Mouse (Mus musculus) heart, embryonic 10.5 days (tissue): Measurements from ENCODE around the gene Tmem165. TPM values are rescaled to one million over a fixed set of nuclear protein-coding genes. Genes with fewer than 3 reads are reported as not detected.
A peak's percentile ranks its signal among the peaks of the same experiment; 100 is the strongest.

Experiments
- DNase-seq: peaks from one replicate; pipeline ENCODE4 v3.0.0-alpha.2; 2017; ENCODE audit warnings: low spot score
- H3K27ac ChIP-seq: fragments of 300-500 bp; sonication (generic); 2 replicates; pipeline ENCODE4 v1.5.1; 2016; ENCODE audit warnings: mild to moderate bottlenecking
- H3K27me3 ChIP-seq: fragments of 300-500 bp; sonication (generic); 2 replicates; pipeline ENCODE4 v1.6.1; 2016; ENCODE audit warnings: mild to moderate bottlenecking; ENCODE audit not compliant: poor library complexity, insufficient read depth, severe bottlenecking
- H3K36me3 ChIP-seq: fragments of 300-500 bp; sonication (generic); 2 replicates; pipeline ENCODE4 v1.6.1; 2016; ENCODE audit warnings: mild to moderate bottlenecking, moderate library complexity
- H3K4me1 ChIP-seq: fragments of 300-500 bp; sonication (generic); 2 replicates; pipeline ENCODE4 v1.6.1; 2016; ENCODE audit warnings: mild to moderate bottlenecking
- H3K4me3 ChIP-seq: fragments of 300-500 bp; sonication (generic); 2 replicates; pipeline ENCODE4 v1.5.1; 2016; ENCODE audit warnings: mild to moderate bottlenecking, moderate library complexity
- H3K9me3 ChIP-seq: fragments of 300-500 bp; sonication (generic); 2 replicates; pipeline ENCODE4 v1.6.1; 2016; ENCODE audit warnings: mild to moderate bottlenecking, moderate library complexity
- WGBS: fragments of 180-500 bp; shearing (Covaris S2); methylation state at CpG from one replicate; pipeline ENCODE4 v1.1.7; 2016; 5-methylcytosine and 5-hydroxymethylcytosine counted together
- polyA plus RNA-seq: library from polyadenylated mRNA; unstranded; fragments of >200 nt; fragmentation: Nextera tagmentation; extraction: Ambion mirVana; gene quantifications from 2 replicates; pipeline ENCODE4 v1.2.1, GENCODE M21; 2016

Tmem165 gene
- polyA plus RNA-seq, 1 experiment from 2014 or later, result 101 TPM

DNA sequence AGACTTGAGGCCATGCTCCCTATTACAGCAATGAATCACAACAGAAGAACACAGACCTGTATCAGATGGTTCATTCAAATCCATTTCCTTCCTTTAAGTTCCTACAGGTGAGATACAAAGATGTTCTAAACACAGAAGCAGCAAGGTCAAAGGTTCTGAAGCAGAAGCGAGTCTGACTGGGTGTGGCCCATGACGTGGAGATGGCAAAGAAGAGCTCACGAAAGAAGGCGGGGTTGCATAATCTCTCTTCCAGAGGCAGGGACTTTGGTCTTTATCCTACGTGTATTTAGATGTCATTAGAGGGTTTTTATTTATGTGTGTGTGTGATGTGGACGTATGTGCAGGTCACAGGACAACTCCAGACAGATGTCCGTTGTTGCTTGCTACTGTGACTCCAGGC lies 6.0 kb upstream of the Tmem165 start:
- no peak overlapping the region for H3K27ac ChIP-seq
- H3K36me3 ChIP-seq, result no peaks in the 10 kb centered on the region
- no peak for DNase-seq
- no peaks in the 10 kb centered on the region for H3K27me3 ChIP-seq
- H3K4me3 ChIP-seq, result no peak overlapping the region
- peaks cover 15% of the 10 kb centered on the region for H3K4me1 ChIP-seq
- WGBS, result 75% methylated on average over 7 of the region's 7 CpGs
- H3K9me3 ChIP-seq, result no peaks in the 10 kb centered on the region

DNA sequence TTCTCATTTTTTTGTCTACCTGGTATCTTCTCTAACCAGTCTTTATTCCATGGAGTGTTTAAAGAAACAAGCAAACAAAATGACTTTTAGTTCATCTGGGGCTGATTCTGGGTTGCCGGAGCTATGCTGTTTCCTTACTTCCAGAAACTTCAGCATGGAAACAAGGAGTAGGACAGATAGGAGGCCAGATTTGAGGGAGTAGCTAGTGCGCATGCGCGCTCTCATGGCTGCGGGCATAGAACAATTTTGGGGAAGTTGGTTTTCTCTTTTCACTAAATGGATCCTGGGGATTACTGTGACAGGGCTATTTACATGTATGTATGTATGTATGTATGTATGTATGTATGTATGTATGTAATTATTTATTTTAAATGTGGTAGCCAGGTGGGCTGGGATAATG lies 4.5 kb upstream of the Tmem165 start:
- H3K4me3 ChIP-seq, result no peak overlapping the region
- H3K4me1 ChIP-seq, result peaks cover 21% of the 10 kb centered on the region
- H3K9me3 ChIP-seq, result no peaks in the 10 kb centered on the region
- no peak for DNase-seq
- WGBS, result 96% methylated on average over 5 of the region's 5 CpGs
- no peaks in the 10 kb centered on the region for H3K27me3 ChIP-seq
- H3K36me3 ChIP-seq, result no peaks in the 10 kb centered on the region
- no peak overlapping the region for H3K27ac ChIP-seq

DNA sequence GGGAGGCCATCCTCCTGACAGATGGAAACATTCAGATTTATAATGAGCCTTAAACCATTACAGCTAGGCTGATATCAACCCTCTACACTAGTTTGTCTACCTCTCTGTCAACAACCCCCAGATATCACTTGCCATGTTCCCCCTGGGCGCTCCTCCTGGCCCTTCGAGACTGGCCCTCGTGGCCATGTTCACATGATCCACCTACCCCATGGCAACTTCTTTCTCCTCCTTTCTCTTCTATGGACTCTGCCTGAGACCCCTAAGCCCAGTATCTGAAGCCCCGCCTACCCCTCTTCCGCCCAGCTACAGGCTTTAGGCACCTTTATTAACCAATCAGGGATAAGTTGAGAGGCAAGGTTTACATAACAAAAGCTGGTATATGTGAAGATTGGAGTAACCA lies 3.9 kb upstream of the Tmem165 start:
- Histone ChIP-seq H3K27ac (no peak overlapping the region), H3K27me3 (no peaks in the 10 kb centered on the region), H3K9me3 (no peaks in the 10 kb centered on the region), H3K4me3 (no peak overlapping the region), H3K4me1 (peaks cover 21% of the 10 kb centered on the region), H3K36me3 (no peaks in the 10 kb centered on the region)
- no peak for DNase-seq
- 75% methylated on average over 5 of the region's 5 CpGs for WGBS

DNA sequence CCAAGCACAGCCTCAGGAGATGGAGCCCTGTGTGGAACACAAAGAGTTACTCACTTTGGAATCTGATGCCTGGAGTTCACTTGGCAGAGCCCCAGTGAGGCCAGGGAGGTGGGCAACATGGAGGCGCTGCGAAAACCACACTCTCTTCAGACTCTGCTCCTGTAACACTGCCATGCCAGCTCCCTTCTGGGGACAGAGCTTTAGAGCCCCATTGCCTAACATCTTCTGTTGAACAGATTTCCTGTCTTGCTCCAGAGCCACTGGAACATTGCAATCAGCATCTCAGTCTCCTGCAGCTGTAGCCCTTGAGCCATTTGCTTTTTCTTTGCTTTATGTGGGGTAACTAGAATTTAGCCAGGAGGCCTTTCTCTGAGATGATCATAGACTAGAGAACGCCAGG lies 1.4 kb upstream of the Tmem165 start:
- H3K4me1 ChIP-seq, result peaks cover 29% of the 10 kb centered on the region
- H3K36me3 ChIP-seq, result 0 out of 2 replicates have a peak, but pooled peaks cover 2% of the 10 kb centered on the region
- H3K27me3 ChIP-seq, result no peaks in the 10 kb centered on the region
- no peak for DNase-seq
- 72% methylated on average over 3 of the region's 3 CpGs for WGBS
- no peaks in the 10 kb centered on the region for H3K9me3 ChIP-seq
- H3K27ac ChIP-seq, result peak overlapping the region; percentile 62; the same call in 1 of the 2 replicates
- no peak overlapping the region for H3K4me3 ChIP-seq

DNA sequence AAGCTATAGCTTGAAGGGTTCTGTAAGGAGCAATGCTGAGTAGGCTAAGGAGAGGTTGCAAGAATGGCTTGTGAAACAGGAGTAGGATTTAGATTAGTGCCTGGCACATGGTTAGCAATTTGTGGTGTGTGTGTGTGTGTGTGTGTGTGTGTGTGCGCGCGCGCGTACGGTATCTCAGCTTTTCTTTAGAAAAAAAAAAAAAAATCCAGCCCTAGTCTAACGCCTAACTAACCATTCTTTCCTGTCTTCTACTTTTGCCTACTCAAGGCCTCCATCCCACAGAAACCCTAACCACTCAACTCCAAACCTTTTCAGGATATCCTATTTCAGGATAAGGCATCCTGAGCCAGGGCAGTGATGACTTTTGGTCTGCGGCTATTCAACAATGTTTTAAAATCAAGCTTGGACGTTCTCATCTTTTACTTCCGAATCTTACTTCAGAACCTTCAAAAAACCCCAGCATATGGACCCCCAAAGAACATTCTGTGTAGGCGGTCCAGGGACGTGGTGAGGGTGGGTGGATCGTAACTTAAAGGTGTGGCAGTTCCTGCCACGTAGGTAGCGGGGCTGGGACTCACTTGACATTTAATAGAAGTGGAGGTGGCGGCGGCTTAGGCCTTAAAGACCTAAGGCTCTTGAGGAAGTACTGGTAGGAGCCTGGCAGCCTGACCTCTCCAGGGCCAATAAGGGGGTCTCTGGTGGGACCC lies 484 bp upstream of the Tmem165 start:
- Histone ChIP-seq H3K9me3 (no peaks in the 10 kb centered on the region), H3K4me3 (peak overlapping the region; percentile 92), H3K27ac (peak overlapping the region; percentile 97), H3K4me1 (peaks cover 38% of the 10 kb centered on the region), H3K27me3 (no peaks in the 10 kb centered on the region), H3K36me3 (peaks cover 2% of the 10 kb centered on the region; the same call in 1 of the 2 replicates)
- WGBS, result 35% methylated on average over 17 of the region's 17 CpGs
- no peak for DNase-seq

DNA sequence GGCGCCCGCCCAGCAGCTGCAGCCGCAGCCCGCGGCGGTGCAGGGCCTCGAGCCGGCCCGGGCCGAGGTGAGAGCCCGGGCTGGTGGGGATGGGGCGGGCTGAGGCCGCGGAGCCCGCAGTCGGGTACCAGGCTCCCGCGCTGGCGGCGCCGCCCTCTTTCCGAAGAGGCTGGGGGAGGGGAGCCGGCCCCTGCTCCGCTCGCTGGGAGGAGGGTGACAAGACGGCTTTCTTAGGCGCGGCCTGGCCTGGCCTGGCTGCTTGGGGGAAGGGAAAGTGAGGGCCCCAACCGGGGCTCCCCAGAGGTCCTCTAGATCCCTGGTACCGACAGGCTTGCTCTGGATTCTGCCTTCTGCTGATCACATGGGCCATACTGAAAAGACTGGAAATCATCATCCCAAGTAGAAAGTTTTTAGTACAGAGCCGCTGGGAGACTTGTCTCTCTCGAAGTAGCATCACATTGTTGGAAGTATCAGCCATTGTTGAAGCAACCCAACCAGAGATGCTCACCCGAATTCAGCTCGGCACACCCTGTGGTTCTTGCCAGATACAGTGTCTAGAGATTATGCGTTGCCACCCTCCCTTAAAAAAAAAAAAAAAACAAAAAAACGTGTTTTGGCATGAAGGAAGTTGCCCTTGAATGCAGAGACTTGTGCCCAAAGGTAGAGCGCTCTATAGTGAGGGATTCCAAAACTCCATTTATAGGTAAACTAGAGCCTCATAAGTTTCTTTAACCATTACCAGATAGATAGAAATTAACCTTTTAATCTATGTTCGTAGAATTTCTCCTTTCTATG lies 803 bp downstream of the Tmem165 start:
- peaks cover 45% of the 10 kb centered on the region for H3K4me1 ChIP-seq
- DNase-seq, result peak; percentile 92
- WGBS, result 3% methylated on average over 37 of the region's 38 CpGs

DNA sequence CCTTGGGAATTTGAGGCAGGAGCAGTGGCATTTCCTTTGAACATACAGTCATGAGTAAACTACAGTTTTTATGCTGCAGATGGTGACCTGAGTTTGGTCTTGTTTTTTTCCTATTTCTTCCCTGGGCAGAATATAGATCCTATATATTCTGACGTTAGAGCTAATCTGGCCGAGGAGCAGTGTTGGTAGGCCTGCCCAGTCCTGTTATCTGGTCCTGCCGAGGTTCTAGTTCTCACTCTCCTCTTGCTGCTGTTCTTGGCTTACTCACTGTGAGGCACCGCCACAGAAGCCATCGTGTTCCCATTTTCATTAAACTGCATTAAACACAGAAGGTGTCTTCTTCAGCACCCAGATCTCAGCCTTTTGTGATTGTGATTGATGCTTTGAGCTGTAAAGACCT lies 4.2 kb downstream of the Tmem165 start:
- peaks cover 66% of the 10 kb centered on the region for H3K4me1 ChIP-seq
- 0 out of 2 replicates have a peak overlapping the region, but pooled peaks have one; percentile 10 for H3K27ac ChIP-seq
- no peaks in the 10 kb centered on the region for H3K27me3 ChIP-seq
- no peak for DNase-seq
- WGBS, result 44% methylated on average over 5 of the region's 5 CpGs
- peak overlapping the region; percentile 12; the same call in 1 of the 2 replicates for H3K4me3 ChIP-seq
- peaks cover 11% of the 10 kb centered on the region; the same call in 1 of the 2 replicates for H3K36me3 ChIP-seq
- H3K9me3 ChIP-seq, result no peaks in the 10 kb centered on the region

More for the DNA sequence above, 803 bp downstream of the Tmem165 start:
- Histone ChIP-seq H3K9me3 (no peaks in the 10 kb centered on the region), H3K27ac (peak overlapping the region; percentile 97), H3K4me3 (peak overlapping the region; percentile 92), H3K27me3 (no peaks in the 10 kb centered on the region), H3K36me3 (peaks cover 2% of the 10 kb centered on the region; the same call in 1 of the 2 replicates)

DNA sequence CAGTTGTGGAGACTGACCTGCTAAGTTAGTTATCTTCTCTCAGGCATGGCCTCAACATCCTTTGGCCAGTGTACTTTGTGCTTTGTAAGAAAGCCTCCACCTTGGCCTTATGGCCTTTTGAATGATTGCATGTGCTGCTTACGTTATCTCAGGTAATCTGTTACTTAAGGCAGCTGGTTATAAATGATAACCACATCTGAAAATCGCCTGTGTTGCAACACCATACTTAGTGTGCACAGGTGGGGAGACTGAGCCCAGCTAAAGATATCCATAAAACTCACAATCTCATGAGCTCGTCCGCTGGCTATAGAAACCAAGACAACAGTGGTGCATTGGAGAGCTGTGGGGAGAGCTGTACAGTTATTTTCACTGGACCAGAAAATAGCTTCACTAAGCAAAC lies 6.9 kb downstream of the Tmem165 start:
- H3K36me3 ChIP-seq, result peaks cover 22% of the 10 kb centered on the region
- 86% methylated on average over 4 of the region's 4 CpGs for WGBS
- H3K9me3 ChIP-seq, result no peaks in the 10 kb centered on the region
- no peak overlapping the region for H3K4me3 ChIP-seq
- DNase-seq, result no peak
- H3K4me1 ChIP-seq, result peaks cover 65% of the 10 kb centered on the region
- H3K27me3 ChIP-seq, result no peaks in the 10 kb centered on the region
- no peak overlapping the region for H3K27ac ChIP-seq

DNA sequence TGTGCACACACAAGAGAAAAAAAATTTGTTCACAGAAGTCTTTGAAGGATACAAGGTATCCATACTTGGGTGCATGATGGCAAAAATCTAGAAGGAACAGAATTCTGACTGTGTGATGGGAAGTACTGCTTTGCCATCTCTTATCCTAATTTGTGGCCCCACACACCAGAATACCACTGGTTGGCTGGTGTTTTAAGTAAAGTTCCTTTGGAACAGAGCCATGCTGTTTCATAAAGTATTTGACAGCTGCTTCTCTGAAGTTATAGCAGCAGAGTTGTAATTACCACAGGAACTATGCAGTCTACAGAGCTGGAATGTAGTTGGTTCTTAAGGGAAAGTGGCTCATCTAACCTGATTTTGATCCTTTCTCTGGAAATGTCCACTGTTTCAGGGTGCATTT lies 9.4 kb downstream of the Tmem165 start:
- Histone ChIP-seq H3K4me1 (peaks cover 47% of the 10 kb centered on the region), H3K36me3 (peaks cover 36% of the 10 kb centered on the region), H3K9me3 (no peaks in the 10 kb centered on the region), H3K27ac (no peak overlapping the region), H3K27me3 (no peaks in the 10 kb centered on the region), H3K4me3 (no peak overlapping the region)
- DNase-seq, result no peak

DNA sequence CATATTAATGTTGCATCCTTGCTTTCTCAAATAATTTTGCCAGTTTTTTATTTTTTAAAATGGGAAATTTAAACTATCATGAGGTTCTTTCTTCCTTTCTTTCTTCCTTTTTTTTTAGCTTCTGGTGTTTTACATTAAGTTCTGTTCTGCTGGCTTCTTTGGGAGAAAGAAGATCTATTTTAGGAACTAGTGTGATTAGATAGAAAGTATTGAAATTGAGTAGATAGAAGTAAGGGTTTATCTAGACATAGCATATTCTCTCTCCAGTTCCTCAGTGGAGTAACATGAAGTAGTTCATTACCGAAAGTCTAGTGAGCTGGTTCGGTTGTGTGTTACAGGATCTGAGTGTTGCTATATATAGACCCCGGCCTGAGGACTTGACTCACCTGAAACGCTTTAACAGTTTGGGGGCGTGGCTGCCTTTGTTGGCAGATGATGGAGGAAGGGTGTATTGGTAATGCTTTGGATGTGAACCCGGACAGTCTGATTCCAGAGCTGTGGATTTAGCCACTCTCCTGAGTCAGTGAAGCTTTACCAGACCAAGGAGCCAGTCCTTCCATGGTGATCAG lies 10.8 kb downstream of the Tmem165 start:
- H3K4me1 ChIP-seq, result peaks cover 40% of the 10 kb centered on the region
- WGBS, result 63% methylated on average over 6 of the region's 6 CpGs
- no peak overlapping the region for H3K4me3 ChIP-seq
- H3K27me3 ChIP-seq, result no peaks in the 10 kb centered on the region
- H3K27ac ChIP-seq, result no peak overlapping the region
- no peak for DNase-seq
- peaks cover 48% of the 10 kb centered on the region for H3K36me3 ChIP-seq
- H3K9me3 ChIP-seq, result no peaks in the 10 kb centered on the region

DNA sequence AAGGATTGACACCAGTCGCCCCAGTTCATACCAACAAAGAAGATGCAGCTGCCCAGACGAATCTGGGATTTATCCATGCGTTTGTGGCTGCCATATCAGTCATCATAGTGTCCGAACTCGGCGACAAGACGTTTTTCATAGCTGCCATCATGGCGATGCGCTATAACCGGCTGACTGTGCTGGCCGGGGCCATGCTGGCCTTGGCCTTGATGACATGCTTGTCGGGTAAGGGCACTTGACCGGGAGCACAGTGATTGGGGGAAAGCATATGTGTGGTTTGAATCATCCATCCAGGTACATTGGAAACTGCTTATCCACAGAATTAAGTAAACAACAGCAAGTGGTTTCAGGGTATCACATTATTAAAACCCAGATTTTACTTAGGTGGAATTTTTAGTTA lies 15.7 kb downstream of the Tmem165 start:
- 94% methylated on average over 13 of the region's 13 CpGs for WGBS
- Histone ChIP-seq H3K4me3 (no peak overlapping the region), H3K36me3 (peaks cover 76% of the 10 kb centered on the region), H3K9me3 (no peaks in the 10 kb centered on the region), H3K27me3 (no peaks in the 10 kb centered on the region), H3K4me1 (peaks cover 4% of the 10 kb centered on the region; the same call in 1 of the 2 replicates), H3K27ac (no peak overlapping the region)
- DNase-seq, result no peak

DNA sequence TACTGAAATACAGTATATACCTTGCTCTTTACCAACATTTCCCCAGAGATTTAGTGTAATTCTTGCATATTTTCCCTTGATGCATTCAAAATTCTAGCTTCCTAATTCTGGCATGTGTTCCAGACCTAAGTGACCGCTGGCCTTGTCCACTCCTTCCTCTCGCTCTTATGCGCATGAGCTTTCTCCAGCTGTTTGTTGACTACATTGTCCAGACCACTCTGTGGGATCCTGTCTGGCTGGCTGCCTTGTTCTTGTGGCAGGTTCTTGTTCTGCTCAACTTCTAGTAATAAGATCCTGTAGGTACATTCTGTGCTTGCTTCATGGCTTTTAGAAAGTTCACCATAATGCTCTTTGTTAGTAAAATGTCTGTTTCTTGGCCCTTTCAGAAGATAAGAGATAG lies 19.5 kb downstream of the Tmem165 start:
- no peak overlapping the region for H3K4me3 ChIP-seq
- no peak for DNase-seq
- no peaks in the 10 kb centered on the region for H3K27me3 ChIP-seq
- H3K27ac ChIP-seq, result no peak overlapping the region
- H3K36me3 ChIP-seq, result peaks cover 90% of the 10 kb centered on the region
- H3K4me1 ChIP-seq, result no peaks in the 10 kb centered on the region
- no peaks in the 10 kb centered on the region for H3K9me3 ChIP-seq
- WGBS, result 89% methylated on average over 3 of the region's 3 CpGs

DNA sequence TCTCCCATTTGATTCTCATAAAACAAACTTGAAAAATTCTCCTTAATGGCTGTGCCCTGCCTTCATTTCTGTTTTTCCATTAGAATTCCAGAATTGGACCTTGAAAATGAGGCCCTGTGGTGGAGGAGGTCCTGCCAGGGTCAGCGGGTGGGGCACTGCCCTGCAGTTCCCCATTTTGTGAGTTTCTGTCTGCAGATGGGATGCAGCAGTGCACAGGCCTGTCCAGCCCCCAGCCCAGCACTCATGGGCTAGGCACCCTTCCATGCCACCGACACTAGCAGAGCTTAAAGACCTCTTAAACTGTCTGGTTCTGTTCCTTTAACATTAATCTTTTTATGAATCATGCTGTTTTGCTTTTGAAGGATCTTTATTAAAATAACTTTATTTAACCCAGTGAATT lies 22.2 kb downstream of the Tmem165 start:
- 93% methylated on average over 2 of the region's 2 CpGs for WGBS
- H3K9me3 ChIP-seq, result no peaks in the 10 kb centered on the region
- H3K4me1 ChIP-seq, result no peaks in the 10 kb centered on the region
- H3K36me3 ChIP-seq, result peaks cover 86% of the 10 kb centered on the region
- H3K27me3 ChIP-seq, result no peaks in the 10 kb centered on the region
- DNase-seq, result no peak
- no peak overlapping the region for H3K27ac ChIP-seq
- no peak overlapping the region for H3K4me3 ChIP-seq
